Mouse (Mus musculus) mature B cell (primary cell): ENCODE measurements at regions not wholly inside any gene's neighbourhood (a gene's known extent, or its start where the extent isn't known, plus 50 kb on each side); places are given as distances from the start of the nearest gene placed in this dataset.

ENCODE experiments used
- in situ Hi-C: fragments of 300-500 bp; cut with MboI; formaldehyde crosslinking; loops from 2 replicates; pipeline ENCODE4 v1.14.3; 2019

DNA sequence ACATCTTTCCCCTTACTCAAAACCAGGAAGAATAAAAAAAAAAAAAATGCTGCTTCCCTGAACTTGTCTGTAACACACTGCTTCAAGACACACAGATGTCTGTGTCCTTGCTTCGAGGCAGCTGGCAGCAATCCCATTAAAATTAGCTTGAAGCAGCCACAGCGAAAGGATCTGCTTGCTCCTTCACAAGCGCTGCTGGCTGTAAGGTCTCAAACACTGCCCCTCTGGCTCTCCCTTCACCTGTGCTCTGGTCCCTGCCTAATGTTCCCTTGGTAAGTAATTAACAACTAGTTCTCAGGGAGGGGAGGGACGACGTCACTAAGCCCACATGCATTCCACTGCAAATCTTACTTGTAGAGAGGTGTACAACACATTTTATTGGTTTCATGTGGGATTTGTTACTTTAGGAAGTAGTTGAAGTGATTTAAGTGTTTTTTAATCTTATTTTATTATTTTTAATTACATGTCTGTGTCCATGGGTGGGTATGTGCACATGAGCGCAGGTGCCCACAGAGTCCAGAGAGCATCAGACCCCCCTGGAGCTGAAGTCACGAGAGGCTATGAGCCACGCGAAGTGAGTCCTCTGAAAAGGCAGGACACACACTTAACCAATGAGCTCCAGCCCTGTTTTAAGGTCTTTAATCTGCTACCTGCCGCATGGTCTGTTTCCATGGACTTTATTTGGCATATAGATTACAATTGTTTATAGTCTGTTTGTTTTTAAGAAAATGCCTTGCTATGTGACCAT lies 61.1 kb upstream of the Cers6 start:
- in situ Hi-C loops: loop anchor here (25.0 kb wide), 1 partner anchor 637 kb away; no protein-coding TSS in a partner anchor

DNA sequence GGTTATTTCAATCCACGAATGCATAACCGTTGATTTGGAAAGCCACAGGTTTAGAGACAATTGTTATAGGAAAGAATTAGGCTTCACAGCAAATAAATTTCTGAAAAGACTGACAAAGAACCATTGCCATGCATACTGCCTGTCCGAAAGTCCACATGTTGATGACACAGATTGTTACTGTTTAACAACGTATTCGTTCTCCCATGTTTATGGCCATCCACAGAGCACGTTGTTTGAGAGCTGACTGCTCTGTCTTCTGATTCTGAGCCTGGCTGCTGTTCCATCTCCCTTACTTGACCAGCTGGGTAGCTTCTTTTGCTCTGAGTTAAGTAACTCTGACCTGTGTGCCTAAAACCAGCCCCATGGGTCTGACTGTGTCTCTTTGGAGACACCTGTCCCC lies 57.1 kb upstream of the Cers6 start:
- in situ Hi-C loops: no loop called here

DNA sequence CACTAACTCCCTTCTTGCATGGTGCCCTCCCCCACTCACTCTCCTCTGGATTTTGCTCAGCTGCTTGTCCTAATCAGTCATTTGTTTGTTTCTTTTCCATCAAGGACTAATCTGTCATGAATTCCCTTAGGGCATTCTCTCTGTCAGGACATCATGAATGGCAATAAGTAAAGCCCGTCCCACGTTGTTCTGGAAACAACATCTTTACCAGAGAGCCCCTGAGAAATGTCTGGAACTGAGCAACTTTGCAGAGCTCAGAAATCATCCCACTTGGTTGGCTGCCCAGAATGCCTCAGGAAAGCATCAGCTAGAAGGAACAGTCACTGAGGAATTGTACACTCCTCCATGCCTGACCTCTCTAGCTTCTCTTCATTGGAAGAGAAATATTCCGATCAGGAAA lies 55.4 kb upstream of the Cers6 start:
- in situ Hi-C loops: no loop called here

DNA sequence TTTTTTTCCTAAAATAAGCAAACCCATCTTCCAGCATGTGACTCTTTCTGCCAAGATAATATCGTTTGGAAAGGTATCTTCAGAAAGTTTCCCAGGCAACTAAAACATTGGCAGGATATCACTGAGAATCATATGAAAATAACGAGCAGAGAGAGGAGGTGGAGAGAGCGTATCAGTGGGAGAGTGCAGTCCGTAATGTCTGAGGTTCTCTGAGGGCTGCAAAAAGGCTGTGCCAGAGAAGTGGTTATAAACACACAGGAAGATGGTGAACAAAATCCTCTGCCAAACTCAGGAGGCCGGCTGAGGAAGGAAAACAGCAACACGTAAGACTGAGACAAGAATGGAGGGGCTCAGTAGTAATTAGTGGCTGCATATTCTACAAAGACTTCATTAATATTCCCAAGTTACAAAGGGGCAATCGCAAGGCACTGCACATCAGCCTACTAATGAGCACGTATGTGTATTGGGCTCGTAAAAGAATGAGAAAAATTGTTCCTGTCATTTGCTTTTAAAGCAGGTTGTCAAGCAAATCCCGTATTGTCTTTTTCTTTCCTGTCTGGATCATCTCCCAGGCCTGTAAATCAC lies 54.8 kb upstream of the Cers6 start:
- in situ Hi-C loops: no loop called here
